Mouse (Mus musculus): ENCODE measurements at regions not wholly inside any gene's neighbourhood (a gene's known extent, or its start where the extent isn't known, plus 50 kb on each side); places are given as distances from the start of the nearest gene placed in this dataset.

- TF ChIP-seq CTCF (IDR thresholded peaks at IDR 0.05; ENCODE audit: control insufficient read depth, insufficient read depth, insufficient replicate concordance, low read depth, low read length) (no peak), POLR2A (IDR thresholded peaks at IDR 0.05; ENCODE audit: control insufficient read depth, low read depth, low read length) (no peak)
These were observed 139.3 kb upstream of the Il12b start for GRCm38 (mm10) chr11:44260376-44261111.
